Mouse (Mus musculus): ENCODE data around the gene Itgav. TPM values are rescaled to one million over a fixed set of nuclear protein-coding genes. Genes with fewer than 3 reads are reported as not detected.

Itgav gene
- total RNA-seq, 2 experiments from 2014 or later: 63.7 to 76.4 TPM

- DNase-seq: peak; percentile 46
Observed at GRCm38 (mm10) chr2:83814009-83814408, 89.8 kb downstream of the Itgav start.

- no peak for DNase-seq
Observed at GRCm38 (mm10) chr2:83816147-83816546, 92.0 kb downstream of the Itgav start.

- no peak for DNase-seq
Observed at GRCm38 (mm10) chr2:83825161-83825560, 101.0 kb downstream of the Itgav start.

GRCm38 (mm10) chr2:83828895-83829539 lies 104.8 kb downstream of the Itgav start:
- DNase-seq: no peak

GRCm38 (mm10) chr2:83832903-83833302 lies 108.7 kb downstream of the Itgav start:
- DNase-seq: no peak

GRCm38 (mm10) chr2:83835313-83836070 lies 111.3 kb downstream of the Itgav start:
- no peak for DNase-seq

- DNase-seq: no peak
Observed at GRCm38 (mm10) chr2:83848495-83848894, 124.3 kb downstream of the Itgav start.

GRCm38 (mm10) chr2:83853423-83853822 lies 129.2 kb downstream of the Itgav start:
- no peak for DNase-seq

- DNase-seq: no peak
Observed at GRCm38 (mm10) chr2:83856236-83856635, 132.0 kb downstream of the Itgav start.

Other genes with a start within 250 kb of the Itgav start
- gene Zc3h15, start 80.0 kb upstream of the Itgav start, total RNA-seq (2021): 10 to 100 TPM; 57.6 to 67.6 TPM
- 1 to 10 TPM; 3.9 to 5.5 TPM for gene Fam171b, start 88.2 kb downstream of the Itgav start, total RNA-seq (2021)
- not detected for gene Zswim2, start 216.8 kb downstream of the Itgav start, total RNA-seq (2021)
- gene Gm13698, start 231.3 kb downstream of the Itgav start, total RNA-seq (2021): 1 to 10 TPM in 1 of 2 experiments, under 1 TPM in 1; 0.96 to 1.2 TPM
- gene Gm13693, start 237.1 kb downstream of the Itgav start, total RNA-seq (2021): 1 to 10 TPM in 1 of 2 experiments, under 1 TPM in 1; 0.96 to 1.2 TPM
- gene Gm13695, start 242.9 kb downstream of the Itgav start, total RNA-seq (2021): not detected
- gene Gm13696, start 248.7 kb downstream of the Itgav start, total RNA-seq (2021): 1 to 10 TPM in 1 of 2 experiments, under 1 TPM in 1; 0.96 to 1.2 TPM

Data from gastrocnemius, postnatal 10 days (tissue).